Mouse (Mus musculus): ENCODE results near the gene Cnnm2. TPM values are rescaled to one million over a fixed set of nuclear protein-coding genes. Genes with fewer than 3 reads are reported as not detected.
A peak's percentile ranks its signal among the peaks of the same experiment; 100 is the strongest.

Gene Cnnm2
- total RNA-seq, 1 experiment = 43.2 TPM

DNA sequence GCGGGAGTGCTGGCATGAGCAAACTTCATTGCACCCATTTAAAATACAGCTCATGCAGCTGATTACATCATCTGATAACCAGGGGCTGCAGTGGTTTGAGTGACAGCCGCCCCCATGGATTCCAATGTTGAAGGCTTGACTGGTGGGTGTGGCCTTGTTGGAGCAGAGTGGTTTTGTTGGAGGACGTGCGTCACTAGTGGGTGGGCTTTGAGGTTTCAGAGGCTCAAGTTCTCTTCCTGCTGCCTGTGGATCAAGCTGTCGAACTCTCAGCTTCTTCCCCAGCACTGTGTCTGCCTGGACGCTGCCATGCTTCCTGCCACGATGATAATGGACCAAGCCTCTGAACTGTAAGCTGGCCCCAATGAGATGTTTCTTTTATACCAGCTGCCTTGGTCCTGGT, 57.9 kb downstream of the Cnnm2 start:
- H3K27ac ChIP-seq (ENCODE audit: insufficient read depth, low read depth, low read length, poor library complexity, severe bottlenecking) = no peak overlapping the region
- peak overlapping the region; percentile 27; the same call in 1 of the 2 replicates for H3K9ac ChIP-seq (ENCODE audit: insufficient read depth, low read depth, low read length, poor library complexity, severe bottlenecking)
- H3K4me1 ChIP-seq (ENCODE audit: control insufficient read depth in 2 of 2, insufficient read depth in 2 of 2, low read length in 2 of 2, poor library complexity in 1 of 2) = peaks cover 4 to 5% of the 10 kb centered on the region in 2 experiments; a peak in 1 of 4 replicates
- in situ Hi-C loops (cut with MboI; ENCODE audit: low sequenced_read_pairs in 2 of 2, unreplicated experiment in 2 of 2) = no loop called here
- TF ChIP-seq ZC3H11A (IDR thresholded peaks at IDR 0.05; ENCODE audit: borderline replicate concordance, low read depth, low read length) (no peak), MAFK (IDR thresholded peaks at IDR 0.05; ENCODE audit: insufficient read depth, low read depth, low read length) (no peak), CHD2 (IDR thresholded peaks at IDR 0.05; ENCODE audit: low read depth, low read length) (no peak), HCFC1 (IDR thresholded peaks at IDR 0.05; ENCODE audit: borderline replicate concordance, insufficient read depth, low read length) (no peak), ZNF384 (IDR thresholded peaks at IDR 0.05; ENCODE audit: low read depth, low read length) (no peak)
- DNase-seq (ENCODE audit: low read depth, low spot score) = peak; percentile 46
- H3K36me3 ChIP-seq (ENCODE audit: control insufficient read depth, insufficient read depth, low read length, poor library complexity, severe bottlenecking) = no peaks in the 10 kb centered on the region
- peak overlapping the region; percentile 23 to 66 for H3K4me3 ChIP-seq (ENCODE audit: insufficient read depth in 1 of 2, low read depth in 1 of 2, low read length in 2 of 2, poor library complexity in 1 of 2, severe bottlenecking in 1 of 2)
- H3K9me3 ChIP-seq (ENCODE audit: control insufficient read depth, insufficient read depth, low read depth, low read length) = no peaks in the 10 kb centered on the region

DNA sequence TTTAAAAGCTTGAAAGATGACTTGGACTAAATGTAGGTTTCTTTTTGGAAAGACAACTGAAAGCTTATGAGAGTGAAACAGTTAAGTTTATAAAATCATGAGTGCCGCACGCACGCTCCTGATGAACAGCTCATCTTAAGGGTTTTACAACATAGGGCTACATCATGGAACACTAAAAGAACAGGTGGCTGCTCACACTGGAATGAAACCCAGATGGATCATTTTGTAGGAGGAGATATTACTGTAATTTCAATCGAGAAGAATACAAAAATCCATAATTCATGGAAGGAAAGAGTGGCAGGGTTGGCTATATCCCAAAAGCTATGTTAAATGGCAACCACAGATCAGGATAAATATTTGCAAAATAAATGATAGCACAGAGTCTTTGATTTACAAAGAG, 61.1 kb downstream of the Cnnm2 start:
- no peak for DNase-seq (ENCODE audit: low read depth, low spot score)
- Histone ChIP-seq H3K9me3 (ENCODE audit: control insufficient read depth, insufficient read depth, low read depth, low read length) (no peaks in the 10 kb centered on the region), H3K4me3 (ENCODE audit: insufficient read depth in 1 of 2, low read depth in 1 of 2, low read length in 2 of 2, poor library complexity in 1 of 2, severe bottlenecking in 1 of 2) (no peak overlapping the region), H3K9ac (ENCODE audit: insufficient read depth, low read depth, low read length, poor library complexity, severe bottlenecking) (no peak overlapping the region), H3K27ac (ENCODE audit: insufficient read depth, low read depth, low read length, poor library complexity, severe bottlenecking) (no peak overlapping the region), H3K36me3 (ENCODE audit: control insufficient read depth, insufficient read depth, low read length, poor library complexity, severe bottlenecking) (no peaks in the 10 kb centered on the region), H3K4me1 (ENCODE audit: control insufficient read depth in 2 of 2, insufficient read depth in 2 of 2, low read length in 2 of 2, poor library complexity in 1 of 2) (peaks cover 10% of the 10 kb centered on the region in 2 experiments; a peak in 3 of 4 replicates)
- in situ Hi-C loops (cut with MboI; ENCODE audit: low sequenced_read_pairs in 2 of 2, unreplicated experiment in 2 of 2) = no loop called here
- TF ChIP-seq ZNF384 (IDR thresholded peaks at IDR 0.05; ENCODE audit: low read depth, low read length) (no peak), ZC3H11A (IDR thresholded peaks at IDR 0.05; ENCODE audit: borderline replicate concordance, low read depth, low read length) (no peak), MAFK (IDR thresholded peaks at IDR 0.05; ENCODE audit: insufficient read depth, low read depth, low read length) (no peak), HCFC1 (IDR thresholded peaks at IDR 0.05; ENCODE audit: borderline replicate concordance, insufficient read depth, low read length) (no peak), CHD2 (IDR thresholded peaks at IDR 0.05; ENCODE audit: low read depth, low read length) (no peak)

DNA sequence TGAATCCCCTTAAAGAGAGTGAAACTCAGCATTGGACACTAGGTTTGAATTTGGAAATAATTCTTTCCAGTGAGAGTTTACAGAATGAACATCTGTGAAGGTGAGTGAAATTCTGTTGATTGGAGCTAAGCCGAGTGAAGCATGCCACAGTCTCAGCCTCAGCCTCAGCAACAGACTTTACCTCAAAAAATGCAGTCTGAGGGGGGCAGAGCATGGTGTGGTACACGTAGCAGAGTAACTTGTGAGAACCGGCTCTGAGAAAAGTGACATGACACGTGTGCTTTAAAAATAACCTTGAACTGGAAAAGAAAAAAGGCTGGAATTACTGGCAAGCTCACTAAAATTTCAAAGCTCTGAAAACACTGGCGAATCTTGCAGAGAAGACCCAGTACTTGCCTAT, 62.4 kb downstream of the Cnnm2 start:
- Histone ChIP-seq H3K9me3 (ENCODE audit: control insufficient read depth, insufficient read depth, low read depth, low read length) (no peaks in the 10 kb centered on the region), H3K27ac (ENCODE audit: insufficient read depth, low read depth, low read length, poor library complexity, severe bottlenecking) (no peak overlapping the region), H3K36me3 (ENCODE audit: control insufficient read depth, insufficient read depth, low read length, poor library complexity, severe bottlenecking) (no peaks in the 10 kb centered on the region), H3K4me1 (ENCODE audit: control insufficient read depth in 2 of 2, insufficient read depth in 2 of 2, low read length in 2 of 2, poor library complexity in 1 of 2) (peaks cover 10 to 14% of the 10 kb centered on the region in 2 experiments; a peak in 3 of 4 replicates), H3K9ac (ENCODE audit: insufficient read depth, low read depth, low read length, poor library complexity, severe bottlenecking) (no peak overlapping the region), H3K4me3 (ENCODE audit: insufficient read depth in 1 of 2, low read depth in 1 of 2, low read length in 2 of 2, poor library complexity in 1 of 2, severe bottlenecking in 1 of 2) (no peak overlapping the region)
- no peak for DNase-seq (ENCODE audit: low read depth, low spot score)
- no peak for TF ChIP-seq ZNF384 (IDR thresholded peaks at IDR 0.05; ENCODE audit: low read depth, low read length)
- in situ Hi-C loops (cut with MboI; ENCODE audit: low sequenced_read_pairs in 2 of 2, unreplicated experiment in 2 of 2) = no loop called here

DNA sequence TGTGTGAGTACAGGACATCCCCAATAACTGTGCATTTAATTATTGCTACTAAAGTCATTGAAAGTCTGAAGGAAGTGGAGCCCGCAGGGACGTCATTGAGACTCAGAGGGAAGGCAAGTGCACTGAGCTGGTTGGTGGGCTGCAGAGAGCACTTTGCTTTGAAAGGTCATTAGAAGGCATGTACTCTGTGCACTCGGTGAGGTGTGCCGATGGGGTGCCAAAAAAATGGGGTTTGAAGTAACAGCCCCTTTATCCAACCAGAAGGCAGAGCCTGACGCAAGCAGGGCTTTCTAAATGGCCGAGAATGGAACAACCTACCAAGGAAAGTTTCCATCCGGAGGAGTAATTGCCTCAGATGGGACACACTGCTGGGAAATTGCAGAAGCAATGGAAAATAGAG, 63.5 kb downstream of the Cnnm2 start:
- no peak for DNase-seq (ENCODE audit: low read depth, low spot score)
- in situ Hi-C loops (cut with MboI; ENCODE audit: low sequenced_read_pairs in 2 of 2, unreplicated experiment in 2 of 2) = no loop called here
- Histone ChIP-seq H3K9ac (ENCODE audit: insufficient read depth, low read depth, low read length, poor library complexity, severe bottlenecking) (no peak overlapping the region), H3K4me1 (ENCODE audit: control insufficient read depth in 2 of 2, insufficient read depth in 2 of 2, low read length in 2 of 2, poor library complexity in 1 of 2) (peaks cover 6 to 15% of the 10 kb centered on the region in 2 experiments; a peak in 3 of 4 replicates), H3K36me3 (ENCODE audit: control insufficient read depth, insufficient read depth, low read length, poor library complexity, severe bottlenecking) (no peaks in the 10 kb centered on the region), H3K9me3 (ENCODE audit: control insufficient read depth, insufficient read depth, low read depth, low read length) (no peaks in the 10 kb centered on the region), H3K4me3 (ENCODE audit: insufficient read depth in 1 of 2, low read depth in 1 of 2, low read length in 2 of 2, poor library complexity in 1 of 2, severe bottlenecking in 1 of 2) (no peak overlapping the region), H3K27ac (ENCODE audit: insufficient read depth, low read depth, low read length, poor library complexity, severe bottlenecking) (no peak overlapping the region)
- TF ChIP-seq MAFK (IDR thresholded peaks at IDR 0.05; ENCODE audit: insufficient read depth, low read depth, low read length) (no peak), HCFC1 (IDR thresholded peaks at IDR 0.05; ENCODE audit: borderline replicate concordance, insufficient read depth, low read length) (no peak), CHD2 (IDR thresholded peaks at IDR 0.05; ENCODE audit: low read depth, low read length) (no peak), ZNF384 (IDR thresholded peaks at IDR 0.05; ENCODE audit: low read depth, low read length) (no peak), ZC3H11A (IDR thresholded peaks at IDR 0.05; ENCODE audit: borderline replicate concordance, low read depth, low read length) (no peak)

DNA sequence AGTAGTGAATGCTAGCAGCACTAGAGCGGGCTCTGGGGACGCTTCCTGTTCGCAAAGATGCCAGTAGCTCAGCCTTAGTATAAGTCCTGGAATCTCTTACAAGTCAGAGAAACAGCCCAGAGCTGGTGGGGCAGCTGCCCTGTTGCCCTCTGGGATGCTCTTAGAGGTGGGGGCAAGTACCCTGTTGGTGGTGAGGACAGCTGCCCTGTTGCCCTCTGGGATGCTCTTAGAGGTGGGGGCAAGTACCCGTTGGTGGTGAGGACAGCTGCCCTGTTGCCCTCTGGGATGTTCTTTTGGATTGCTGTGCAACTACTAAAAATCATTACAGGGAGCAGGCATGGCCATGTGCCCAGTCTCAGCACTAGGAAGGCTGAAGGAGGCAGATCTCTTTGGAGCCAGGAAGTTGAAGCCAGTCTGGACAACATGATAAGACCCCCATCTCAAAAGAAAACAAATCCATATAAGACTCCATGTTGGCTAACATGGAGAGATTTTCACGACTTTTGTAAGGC, 66.3 kb downstream of the Cnnm2 start:
- H3K9ac ChIP-seq (ENCODE audit: insufficient read depth, low read depth, low read length, poor library complexity, severe bottlenecking) = no peak overlapping the region
- in situ Hi-C loops (cut with MboI; ENCODE audit: low sequenced_read_pairs in 2 of 2, unreplicated experiment in 2 of 2) = no loop called here

More for the DNA sequence above, 66.3 kb downstream of the Cnnm2 start:
- TF ChIP-seq ZC3H11A (IDR thresholded peaks at IDR 0.05; ENCODE audit: borderline replicate concordance, low read depth, low read length) = no peak
- peaks cover 13 to 30% of the 10 kb centered on the region in 2 experiments for H3K4me1 ChIP-seq (ENCODE audit: control insufficient read depth in 2 of 2, insufficient read depth in 2 of 2, low read length in 2 of 2, poor library complexity in 1 of 2)
- H3K36me3 ChIP-seq (ENCODE audit: control insufficient read depth, insufficient read depth, low read length, poor library complexity, severe bottlenecking) = no peaks in the 10 kb centered on the region
- H3K4me3 ChIP-seq (ENCODE audit: insufficient read depth in 1 of 2, low read depth in 1 of 2, low read length in 2 of 2, poor library complexity in 1 of 2, severe bottlenecking in 1 of 2) = no peak overlapping the region
- H3K9me3 ChIP-seq (ENCODE audit: control insufficient read depth, insufficient read depth, low read depth, low read length) = no peaks in the 10 kb centered on the region
- no peak for DNase-seq (ENCODE audit: low read depth, low spot score)
- H3K27ac ChIP-seq (ENCODE audit: insufficient read depth, low read depth, low read length, poor library complexity, severe bottlenecking) = no peak overlapping the region

Data from ES-E14 (cell line).